Mouse (Mus musculus): Measurements from ENCODE around the gene Ptpn5. TPM values are rescaled to one million over a fixed set of nuclear protein-coding genes. Genes with fewer than 3 reads are reported as not detected.

Gene Ptpn5
- total and polyA plus RNA-seq, 3 experiments: 0.03 TPM; not detected in 2

- no peaks in the 10 kb centered on the region for H3K36me3 ChIP-seq (ENCODE audit: control insufficient read depth in 1 of 2, insufficient read depth in 2 of 2, low read length in 2 of 2)
- no peak overlapping the region for H3K27ac ChIP-seq (ENCODE audit: control insufficient read depth, low read depth, low read length)
- TF ChIP-seq POLR2AphosphoS5 (IDR thresholded peaks at IDR 0.05; ENCODE audit: borderline replicate concordance, low read depth, low read length) (no peak), UBTF (IDR thresholded peaks at IDR 0.05; ENCODE audit: borderline replicate concordance, insufficient read depth, low read depth, low read length) (no peak), TAL1 (IDR thresholded peaks at IDR 0.05; ENCODE audit: low read length) (no peak), MXI1 (IDR thresholded peaks at IDR 0.05; ENCODE audit: low read depth, low read length) (no peak), GATA1 (IDR thresholded peaks at IDR 0.05; ENCODE audit: low read depth, low read length) (no peak), E2F4 (IDR thresholded peaks at IDR 0.05; ENCODE audit: borderline replicate concordance, low read depth, low read length) (no peak), TCF12 (IDR thresholded peaks at IDR 0.05; ENCODE audit: low read depth, low read length) (no peak), POLR2A (IDR thresholded peaks at IDR 0.05; ENCODE audit: control insufficient read depth in 1 of 2, insufficient read depth in 1 of 2, low read depth in 1 of 2, low read length in 2 of 2, poor library complexity in 1 of 2) (no peak), USF2 (IDR thresholded peaks at IDR 0.05; ENCODE audit: borderline replicate concordance in 1 of 2, insufficient read depth in 1 of 2, low read depth in 1 of 2, low read length in 2 of 2) (no peak), CTCF (IDR thresholded peaks at IDR 0.05 in 2 of 3, conservative IDR thresholded peaks at IDR 0.05 in 1 of 3; ENCODE audit: control insufficient read depth in 1 of 3, insufficient read depth in 1 of 3, low read depth in 2 of 3, low read length in 3 of 3, poor library complexity in 1 of 3, severe bottlenecking in 1 of 3) (no peak), BHLHE40 (IDR thresholded peaks at IDR 0.05; ENCODE audit: borderline replicate concordance, low read depth, low read length) (no peak), MAZ (IDR thresholded peaks at IDR 0.05; ENCODE audit: low read depth, low read length) (no peak), POLR2AphosphoS2 (IDR thresholded peaks at IDR 0.05; ENCODE audit: low read length) (no peak), MYC (IDR thresholded peaks at IDR 0.05; ENCODE audit: low read depth, low read length) (no peak), NRF1 (IDR thresholded peaks at IDR 0.05; ENCODE audit: insufficient read depth, low read depth, low read length, poor library complexity, severe bottlenecking) (no peak), ZC3H11A (IDR thresholded peaks at IDR 0.05; ENCODE audit: low read depth, low read length) (no peak)
- no peak for DNase-seq (ENCODE audit: low read depth, low spot score)
- no peak overlapping the region for H3K9ac ChIP-seq (ENCODE audit: control insufficient read depth, low read depth, low read length, poor library complexity, severe bottlenecking)
- H3K27me3 ChIP-seq (ENCODE audit: control insufficient read depth in 1 of 2, insufficient read depth in 2 of 2, low read length in 2 of 2): peaks cover 0 to 2% of the 10 kb centered on the region in 2 experiments; a peak in 1 of 4 replicates
- H3K4me3 ChIP-seq (ENCODE audit: control insufficient read depth in 1 of 2, insufficient read depth in 1 of 2, low read depth in 2 of 2, low read length in 2 of 2): no peak overlapping the region
- no peaks in the 10 kb centered on the region for H3K9me3 ChIP-seq (replicated peaks; ENCODE audit: insufficient read depth, low read length)
- no peaks in the 10 kb centered on the region for H3K79me2 ChIP-seq (ENCODE audit: control insufficient read depth, insufficient read depth, low read length, poor library complexity)
- H3K4me1 ChIP-seq (ENCODE audit: control insufficient read depth in 1 of 2, insufficient read depth in 2 of 2, low read length in 2 of 2): no peaks in the 10 kb centered on the region
These were observed 1.1 kb upstream of the Ptpn5 start for GRCm38 (mm10) chr7:47134570-47134969.

- no peaks in the 10 kb centered on the region for H3K79me2 ChIP-seq (ENCODE audit: control insufficient read depth, insufficient read depth, low read length, poor library complexity)
- H3K4me1 ChIP-seq (ENCODE audit: control insufficient read depth in 1 of 2, insufficient read depth in 2 of 2, low read length in 2 of 2): no peaks in the 10 kb centered on the region
- H3K9ac ChIP-seq (ENCODE audit: control insufficient read depth, low read depth, low read length, poor library complexity, severe bottlenecking): no peak overlapping the region
- no peak overlapping the region for H3K4me3 ChIP-seq (ENCODE audit: control insufficient read depth in 1 of 2, insufficient read depth in 1 of 2, low read depth in 2 of 2, low read length in 2 of 2)
- H3K36me3 ChIP-seq (ENCODE audit: control insufficient read depth in 1 of 2, insufficient read depth in 2 of 2, low read length in 2 of 2): no peaks in the 10 kb centered on the region
- TF ChIP-seq MAZ (IDR thresholded peaks at IDR 0.05; ENCODE audit: low read depth, low read length): no peak
- TF ChIP-seq TAL1 (IDR thresholded peaks at IDR 0.05; ENCODE audit: low read length): no peak
- TF ChIP-seq MEF2A (IDR thresholded peaks at IDR 0.05; ENCODE audit: extremely low read depth, insufficient replicate concordance, low read depth, low read length, poor library complexity, severe bottlenecking): no peak
- TF ChIP-seq RCOR1 (IDR thresholded peaks at IDR 0.05; ENCODE audit: low read depth, low read length): no peak
- no peak overlapping the region for H3K27ac ChIP-seq (ENCODE audit: control insufficient read depth, low read depth, low read length)
- DNase-seq (ENCODE audit: low read depth, low spot score): no peak
- H3K27me3 ChIP-seq (ENCODE audit: control insufficient read depth in 1 of 2, insufficient read depth in 2 of 2, low read length in 2 of 2): peaks cover 0 to 2% of the 10 kb centered on the region in 2 experiments; a peak in 1 of 4 replicates
- H3K9me3 ChIP-seq (replicated peaks; ENCODE audit: insufficient read depth, low read length): no peaks in the 10 kb centered on the region
These were observed 588 bp downstream of the Ptpn5 start for GRCm38 (mm10) chr7:47132931-47133260.

Data from MEL (cell line).